Mouse (Mus musculus): ENCODE data around the gene Capn15.

Gene Capn15

GRCm38 (mm10) chr17:25951803-25952623 lies 33.6 kb downstream of the Capn15 start, which contains the start of gene A930017K11Rik:
Gene A930017K11Rik, minus strand, starts transcription at chr17:25952565.
- DNase-seq, result no peak

DNA sequence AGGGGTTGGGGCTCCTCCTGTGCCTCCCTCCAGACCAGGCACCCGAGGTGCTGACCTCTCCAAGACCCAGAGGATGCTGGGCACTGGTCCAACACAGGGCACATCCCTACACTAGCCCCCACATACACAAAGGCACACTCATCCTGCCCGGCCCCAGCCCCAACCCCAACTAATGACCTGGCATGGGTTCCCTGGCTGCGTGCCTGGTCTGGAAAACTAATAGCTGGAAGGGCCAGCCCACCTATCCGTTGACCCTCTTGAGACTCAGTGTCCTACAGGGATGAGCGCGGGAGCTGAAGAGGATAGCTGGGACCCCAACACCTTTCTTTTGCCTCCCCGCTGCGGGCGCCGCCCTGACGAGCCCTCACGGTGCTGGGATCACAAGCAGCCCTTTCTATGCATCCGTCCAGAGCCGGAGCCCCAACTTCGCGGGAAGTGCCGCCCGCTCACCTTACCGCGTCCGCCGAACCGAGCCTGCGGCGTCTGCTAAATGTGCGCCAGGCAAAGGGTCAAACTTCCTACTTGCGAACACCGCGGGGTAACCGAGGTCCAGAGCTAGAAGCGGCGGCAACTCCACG lies 34.3 kb downstream of the Capn15 start:
- DNase-seq, result peak; percentile 45

GRCm38 (mm10) chr17:25950706-25951105 lies 34.9 kb downstream of the Capn15 start:
- no peak for DNase-seq

GRCm38 (mm10) chr17:25949981-25950380 lies 35.6 kb downstream of the Capn15 start:
- DNase-seq, result no peak

DNA sequence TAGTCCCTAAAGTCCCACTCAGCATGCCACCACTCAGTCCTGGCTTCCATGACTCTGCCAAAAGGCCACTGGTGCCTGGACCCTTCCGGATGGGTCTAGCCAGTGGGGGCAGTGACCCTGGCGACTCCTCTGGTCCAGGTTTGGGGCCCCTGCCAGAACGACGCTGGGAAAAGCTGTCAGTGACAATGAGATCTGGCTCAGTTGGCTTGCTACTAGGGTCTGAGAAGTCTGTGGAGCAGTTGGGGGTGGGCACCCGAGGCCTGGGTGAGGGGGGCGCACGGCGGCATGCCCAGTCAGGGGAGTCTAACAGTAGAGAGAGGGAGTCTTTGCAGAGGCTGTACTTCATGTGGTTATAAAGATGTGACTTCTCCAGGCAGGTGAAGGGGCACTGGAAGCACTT lies 37.5 kb downstream of the Capn15 start:
- DNase-seq, result no peak

DNA sequence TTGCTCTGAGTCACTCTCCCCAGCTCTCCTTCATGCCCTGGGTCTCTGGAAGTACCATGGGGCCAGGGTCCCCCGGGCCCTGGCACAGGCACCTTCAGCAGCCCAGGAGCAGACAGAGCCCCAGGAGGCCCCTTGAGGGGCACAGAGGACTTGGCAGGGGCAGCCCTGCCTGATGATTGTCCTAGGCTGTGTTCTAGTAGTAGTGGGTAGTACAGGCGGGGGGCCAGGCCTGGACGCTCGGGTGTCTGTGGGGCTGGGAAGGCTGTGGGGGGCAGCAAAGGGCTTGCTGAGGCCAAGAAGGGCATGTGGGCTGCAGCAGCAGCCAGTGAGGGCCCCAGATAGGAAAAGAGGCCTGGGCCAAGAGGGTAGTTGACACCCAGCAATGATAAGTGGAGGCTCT lies 38.0 kb downstream of the Capn15 start:
- no peak for DNase-seq

DNA sequence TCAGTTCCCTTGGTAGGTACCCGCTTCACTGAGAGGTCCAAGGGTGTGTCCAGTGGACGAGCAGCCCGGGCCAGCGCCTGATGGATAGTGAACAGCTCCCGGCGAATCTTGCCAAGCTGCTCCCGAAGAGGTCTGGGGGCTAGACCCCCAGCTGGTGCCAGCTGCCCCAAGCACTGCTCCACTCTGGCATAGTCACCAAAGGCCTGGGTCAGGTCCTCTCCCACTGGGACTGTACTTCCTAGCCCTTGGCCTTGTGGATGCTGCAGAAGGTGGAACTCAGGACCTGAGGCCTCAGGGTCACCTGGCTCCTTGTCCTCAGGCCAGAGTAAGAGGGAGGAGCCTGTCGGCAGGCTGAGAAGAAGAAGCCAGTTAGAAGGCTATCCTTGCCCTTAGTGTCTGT lies 38.7 kb downstream of the Capn15 start:
- no peak for DNase-seq

DNA sequence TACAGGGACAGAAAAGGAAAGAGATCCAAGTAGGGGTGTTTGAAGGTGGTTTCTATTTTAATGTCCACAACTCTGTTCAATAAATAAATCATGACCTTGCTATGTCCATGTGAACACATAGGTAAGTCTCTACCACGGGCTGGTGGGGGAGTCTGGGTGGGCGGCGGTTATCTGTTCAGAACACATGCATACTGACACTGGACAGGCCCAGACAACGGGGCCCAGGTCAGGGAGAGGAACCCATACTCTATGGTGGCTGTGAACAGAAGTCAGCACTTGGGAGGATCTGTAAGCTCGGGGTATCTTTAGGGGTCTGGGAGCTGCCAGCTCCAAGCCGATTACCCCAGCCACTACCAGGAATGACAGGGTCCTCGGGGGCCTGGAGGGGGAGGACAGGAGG lies 39.2 kb downstream of the Capn15 start:
- no peak for DNase-seq

- peak; percentile 68 for DNase-seq
These were observed 40.0 kb downstream of the Capn15 start for GRCm38 (mm10) chr17:25945517-25946155.

DNA sequence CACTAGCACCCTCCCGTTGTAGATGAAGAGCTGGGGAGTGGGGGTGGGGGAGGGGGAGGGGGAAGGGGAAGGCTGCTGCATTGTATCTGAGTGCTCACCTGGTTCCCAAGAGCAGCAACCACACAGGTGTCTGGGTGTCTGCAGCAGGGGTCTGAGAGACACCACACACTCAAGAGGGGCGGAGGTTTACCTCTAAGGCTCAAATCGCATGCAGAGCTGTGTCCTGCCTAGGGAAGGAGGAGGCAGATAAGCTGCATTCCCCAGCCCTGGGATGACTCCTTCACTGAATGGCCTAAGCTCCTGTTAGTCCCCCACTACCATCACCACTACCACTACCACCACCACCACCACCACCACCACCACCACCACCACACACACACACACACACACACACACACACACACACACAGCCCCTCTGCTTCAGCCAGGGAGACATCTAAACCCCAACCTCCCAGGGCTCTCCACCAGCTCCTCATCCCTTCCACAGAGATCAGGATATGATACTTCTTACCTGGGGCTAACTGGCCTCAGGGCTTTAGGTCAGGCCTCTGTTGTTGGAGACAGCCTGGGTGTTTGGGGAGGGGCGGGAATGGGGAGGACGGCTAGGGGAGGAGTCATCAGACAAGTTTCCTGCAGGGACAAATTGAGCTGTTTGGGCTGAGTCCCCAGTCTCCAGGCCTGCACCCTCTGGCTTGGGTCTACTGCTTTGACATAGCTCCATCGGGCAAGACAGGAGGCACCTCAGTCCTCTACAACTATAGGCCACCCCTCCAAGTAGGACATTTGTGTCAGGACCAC lies 41.0 kb downstream of the Capn15 start, which contains the start of the genes Pigq and Nhlrc4:
TSS of gene Pigq (minus strand) at position 571 of the 798 bp plus-strand sequence.
TSS of gene Nhlrc4 (minus strand) at position 596 of the 798 bp plus-strand sequence.
- no peak for DNase-seq

- DNase-seq, result no peak
These were observed 41.8 kb downstream of the Capn15 start for GRCm38 (mm10) chr17:25943769-25944168.

GRCm38 (mm10) chr17:25943221-25943620 lies 42.4 kb downstream of the Capn15 start:
- no peak for DNase-seq

GRCm38 (mm10) chr17:25942597-25943151 lies 42.9 kb downstream of the Capn15 start:
- DNase-seq, result no peak

GRCm38 (mm10) chr17:25941511-25942241 lies 43.9 kb downstream of the Capn15 start:
- DNase-seq, result peak; percentile 85

DNA sequence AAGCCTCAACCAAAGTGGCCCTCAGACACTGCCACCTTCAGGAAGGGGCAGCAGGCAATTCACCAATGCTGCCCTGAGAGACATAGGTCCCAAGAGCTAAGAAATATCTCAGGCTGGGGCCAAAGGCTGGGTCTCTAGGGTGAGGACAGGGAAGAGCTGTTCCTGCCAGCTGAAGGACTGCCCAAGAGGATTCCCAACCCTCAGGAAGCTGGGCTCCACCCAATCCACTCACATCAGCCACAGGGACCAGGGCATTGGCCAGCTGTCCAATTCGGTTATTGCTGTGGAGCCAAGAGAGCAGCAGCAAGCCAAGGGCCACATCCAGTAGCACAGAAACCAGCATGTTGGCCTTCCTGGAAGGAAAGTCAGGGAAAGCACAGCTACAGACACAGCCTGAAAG lies 51.1 kb downstream of the Capn15 start:
- no peak for DNase-seq

DNA sequence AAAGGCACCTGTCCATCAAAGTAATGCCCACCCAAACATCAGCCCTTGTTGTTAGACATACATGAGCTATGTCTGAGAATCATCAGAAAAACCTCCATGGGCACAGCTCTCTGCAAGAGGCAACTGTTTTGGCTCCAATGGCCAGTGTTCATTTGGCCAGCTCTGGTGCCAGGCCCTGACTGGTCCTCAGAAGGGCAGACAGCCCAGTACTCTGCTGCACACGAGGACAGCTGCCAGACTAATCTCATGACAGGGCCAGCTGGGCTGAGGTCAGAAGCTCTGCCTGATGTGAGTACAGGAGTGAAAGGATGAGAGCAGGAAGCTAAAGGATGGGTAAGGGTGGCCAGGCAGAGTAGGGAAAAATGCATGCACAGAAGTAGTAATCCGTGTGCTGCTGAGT lies 60.2 kb downstream of the Capn15 start:
- DNase-seq, result no peak

- peak; percentile 36 for DNase-seq
These were observed 63.5 kb downstream of the Capn15 start for GRCm38 (mm10) chr17:25922120-25922519.

DNA sequence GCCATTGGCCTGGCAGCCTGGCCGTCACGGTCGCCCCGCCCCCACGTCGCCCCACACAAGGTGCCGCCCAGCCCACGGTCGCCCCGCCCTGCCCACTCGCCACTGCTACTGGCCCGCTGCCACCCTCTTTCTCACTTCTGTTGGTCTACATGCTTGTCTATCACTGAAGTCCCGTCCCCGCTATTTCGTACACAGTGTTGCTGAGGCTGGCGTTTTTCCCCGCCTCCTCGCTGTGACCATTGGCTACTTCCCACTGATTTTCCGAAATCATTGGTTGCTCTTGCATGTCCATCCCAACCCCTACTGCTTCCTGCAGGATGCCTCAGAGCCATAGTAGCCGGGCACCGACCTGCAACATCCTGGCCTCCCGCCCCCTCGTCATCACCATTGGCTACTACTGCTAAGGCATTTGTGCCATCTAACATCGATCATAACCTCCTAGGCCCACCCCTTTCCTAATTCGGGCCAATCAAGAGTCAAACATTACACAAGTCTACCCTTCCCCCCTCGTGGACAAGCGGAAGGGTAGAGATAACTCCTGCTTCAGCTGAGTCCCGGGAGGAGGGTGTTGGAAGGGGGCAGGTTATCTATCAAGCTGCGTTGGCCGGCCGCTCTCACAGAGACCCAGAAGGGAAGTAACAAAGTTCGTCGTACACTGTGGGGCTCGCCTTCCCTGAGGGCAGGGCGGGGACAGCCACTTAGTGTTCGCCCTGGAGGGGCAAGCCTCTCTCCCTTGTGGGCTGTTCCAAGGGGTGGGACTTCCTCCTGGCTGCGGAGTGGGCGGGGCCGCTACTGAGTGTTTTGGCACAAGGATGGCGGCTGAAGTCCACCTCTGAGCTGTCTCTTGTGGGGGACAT lies 65.6 kb downstream of the Capn15 start:
- peak; percentile 100 for DNase-seq

DNA sequence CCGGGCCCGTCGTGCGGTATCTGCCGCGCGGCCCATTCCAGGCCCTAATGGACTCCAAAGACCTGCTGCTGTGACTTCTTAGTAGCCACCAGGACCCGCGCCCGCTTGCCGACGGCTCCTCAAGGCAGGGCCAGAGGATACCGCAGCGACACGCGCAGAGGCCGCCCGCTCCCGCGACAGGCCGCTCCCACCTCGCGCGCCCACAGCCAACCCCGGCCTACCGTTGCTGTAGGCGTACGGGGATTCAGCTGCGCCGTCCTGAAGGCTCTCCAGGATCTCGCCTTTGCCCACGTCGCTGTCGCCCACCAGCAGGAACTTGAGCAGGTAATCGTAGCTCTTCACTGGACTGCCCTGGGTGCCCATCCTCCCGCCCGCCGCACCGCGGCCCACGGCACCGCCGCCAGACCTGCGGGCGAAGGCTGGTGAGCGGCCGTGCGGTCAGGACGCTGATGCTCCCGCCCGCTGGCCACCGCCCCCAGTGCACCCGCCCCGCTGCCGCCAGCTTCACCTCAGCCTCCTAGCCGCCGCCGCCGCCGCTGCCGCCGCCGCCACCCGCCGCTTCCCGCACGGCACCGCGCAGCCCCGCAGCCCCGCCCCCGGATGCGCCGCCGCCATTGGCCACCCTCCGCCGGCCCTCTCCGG lies 66.3 kb downstream of the Capn15 start, which contains the start of gene Rab40c:
TSS of gene Rab40c (minus strand) at position 584 of the 642 bp plus-strand sequence.
- no peak for DNase-seq

Data from kidney, adult 18-20 months (tissue).